Mouse (Mus musculus) kidney, adult 11 months (tissue): ENCODE data around the gene Ptpdc1.
A peak's percentile ranks its signal among the peaks of the same experiment; 100 is the strongest.

ENCODE experiments used
- DNase-seq: peaks from one replicate; pipeline ENCODE4 v3.0.0; 2022

The Ptpdc1 gene

GRCm38 (mm10) chr13:48653788-48654770, 28.6 kb upstream of the Ptpdc1 start:
- peak; percentile 42 for DNase-seq

DNA sequence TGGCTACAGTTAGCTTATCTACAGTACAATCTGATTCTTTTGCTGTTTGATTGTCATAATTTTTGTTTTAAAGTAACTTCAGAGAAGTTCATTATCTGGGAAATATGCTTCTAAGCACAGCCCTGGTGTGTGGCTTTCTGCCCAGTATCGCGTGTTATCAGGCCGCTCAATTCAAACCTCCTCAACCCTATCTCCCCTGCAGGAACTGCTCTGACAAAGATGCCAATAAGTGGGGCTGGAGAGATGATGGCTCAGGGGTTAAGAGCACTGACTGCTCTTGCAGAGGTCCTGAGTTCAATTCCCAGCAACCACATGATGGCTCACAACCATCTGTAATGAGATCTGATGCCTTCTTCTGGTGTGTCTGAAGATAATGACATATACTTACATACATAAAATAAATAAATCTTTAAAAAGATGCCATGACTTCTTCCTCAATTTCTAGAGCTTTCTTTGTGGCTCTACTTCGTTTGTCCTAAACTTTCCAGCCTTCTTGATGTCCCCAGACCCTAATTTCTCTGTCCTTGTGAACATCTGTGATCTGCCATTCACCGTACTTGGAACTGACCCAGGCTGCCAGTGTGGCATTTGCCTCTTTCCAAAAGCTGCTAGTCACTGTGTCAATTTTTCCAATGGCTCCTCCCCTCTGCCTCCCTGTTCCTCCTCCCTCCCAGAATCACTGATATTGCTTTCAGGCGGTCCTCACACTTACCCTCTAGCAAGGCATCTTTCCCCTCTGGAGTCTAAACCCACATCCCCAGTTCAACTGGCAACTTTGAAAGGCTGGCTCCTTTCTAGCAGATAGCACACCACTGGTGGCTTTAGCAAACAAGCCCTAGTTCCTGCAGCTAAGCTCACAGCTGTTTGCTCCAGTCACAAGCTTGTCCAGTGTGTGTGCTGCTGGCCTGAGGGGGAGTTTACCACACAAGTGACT, 25.9 kb upstream of the Ptpdc1 start:
- DNase-seq: no peak

GRCm38 (mm10) chr13:48650615-48651014, 25.2 kb upstream of the Ptpdc1 start:
- DNase-seq: no peak

DNA sequence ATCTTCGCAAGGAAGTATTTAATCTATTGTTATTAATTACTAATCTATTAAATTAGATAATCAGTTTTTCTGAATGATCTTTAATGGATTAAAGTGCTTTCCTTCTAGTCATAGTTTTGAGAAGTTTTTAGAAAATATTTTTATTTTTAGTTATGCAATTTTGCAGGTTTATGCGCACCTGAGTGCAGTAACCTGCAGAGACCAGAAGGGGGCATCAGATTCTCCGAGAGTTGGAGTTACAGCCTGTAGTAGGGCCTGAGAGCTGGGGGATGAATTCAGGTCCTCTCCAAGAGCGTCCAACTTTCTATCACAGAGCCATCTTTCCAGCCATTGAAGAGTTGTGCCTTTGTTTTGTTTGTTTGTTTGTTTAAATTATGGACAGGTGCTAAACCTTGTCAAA, 21.2 kb upstream of the Ptpdc1 start:
- no peak for DNase-seq

DNA sequence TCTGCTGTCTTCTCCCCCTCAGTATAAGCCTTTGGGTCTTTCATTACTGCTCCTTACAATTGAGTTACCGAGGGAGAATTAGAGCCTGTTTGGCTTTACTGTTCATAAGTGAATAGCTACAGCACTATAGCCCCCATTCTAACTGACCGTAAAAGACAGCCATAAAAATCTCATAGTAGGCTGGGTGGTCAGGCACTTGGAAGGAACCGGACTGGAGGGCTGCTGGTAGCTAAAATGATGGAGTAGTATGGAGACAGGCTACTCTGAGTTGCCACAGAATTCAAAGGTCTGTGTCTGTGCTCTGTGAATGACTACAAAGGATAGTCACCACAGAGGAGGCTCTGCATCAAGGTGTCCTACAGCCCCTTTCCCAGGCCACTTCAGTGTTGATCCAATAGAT, 18.5 kb upstream of the Ptpdc1 start:
- DNase-seq: no peak

DNA sequence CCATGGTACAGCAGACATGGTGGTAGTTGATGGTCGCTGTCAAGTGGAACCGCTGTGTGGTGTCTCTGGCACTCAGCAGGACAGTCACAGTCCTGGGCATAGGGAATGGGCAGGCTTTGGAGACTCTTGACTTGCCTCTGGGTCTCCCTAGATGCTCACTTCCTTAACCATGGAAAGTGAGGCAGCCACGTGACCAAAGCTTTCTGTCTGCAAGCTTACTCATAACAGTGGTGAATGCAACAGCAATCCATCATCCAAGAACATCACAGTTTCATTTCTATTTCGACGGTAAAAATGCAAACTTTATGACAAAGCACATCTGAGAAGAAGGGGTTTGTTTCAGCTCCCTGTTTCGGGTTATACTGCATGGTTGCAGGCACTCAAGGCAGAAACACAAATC, 17.6 kb upstream of the Ptpdc1 start:
- DNase-seq: no peak

GRCm38 (mm10) chr13:48639570-48639969, 14.1 kb upstream of the Ptpdc1 start:
- DNase-seq: peak; percentile 46

DNA sequence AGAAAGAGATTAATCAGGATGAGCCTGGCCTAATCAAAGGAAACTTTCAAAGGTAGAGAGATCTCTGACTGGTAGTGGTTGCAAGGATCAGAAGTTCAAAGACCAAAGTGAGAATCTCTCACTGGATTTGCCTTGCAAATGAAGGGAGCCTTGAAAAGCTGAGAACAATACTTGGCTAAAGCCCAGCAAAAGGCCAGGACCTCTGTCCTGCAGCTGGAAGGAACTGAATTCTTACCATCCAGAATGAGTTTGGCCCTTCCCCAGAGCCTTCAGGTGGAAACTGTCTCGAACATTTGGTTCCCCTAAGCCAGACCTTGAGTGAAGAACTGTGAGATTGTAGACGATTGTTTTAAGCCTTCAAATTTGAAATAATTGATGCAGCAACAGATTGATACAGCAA, 12.2 kb upstream of the Ptpdc1 start:
- DNase-seq: peak; percentile 50

DNA sequence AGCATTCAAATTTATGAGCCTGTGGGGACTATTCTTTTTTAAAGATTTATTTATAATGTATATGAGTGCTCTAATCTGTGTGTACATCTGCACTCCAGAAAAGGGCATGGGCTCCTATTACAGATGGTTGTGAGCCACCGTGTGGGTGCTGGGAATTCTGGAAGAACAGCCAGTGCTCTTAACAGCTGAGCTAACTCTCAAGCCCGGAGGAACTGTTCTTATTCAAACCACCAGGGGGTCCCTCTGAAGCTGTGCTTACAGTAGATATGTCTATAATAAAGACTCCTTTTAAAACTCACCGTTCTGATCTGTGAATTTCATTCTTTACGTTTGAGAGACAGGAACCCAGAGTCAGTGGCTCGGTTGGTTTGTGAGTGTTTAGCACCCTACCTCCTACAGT, 6.2 kb upstream of the Ptpdc1 start:
- DNase-seq: no peak

DNA sequence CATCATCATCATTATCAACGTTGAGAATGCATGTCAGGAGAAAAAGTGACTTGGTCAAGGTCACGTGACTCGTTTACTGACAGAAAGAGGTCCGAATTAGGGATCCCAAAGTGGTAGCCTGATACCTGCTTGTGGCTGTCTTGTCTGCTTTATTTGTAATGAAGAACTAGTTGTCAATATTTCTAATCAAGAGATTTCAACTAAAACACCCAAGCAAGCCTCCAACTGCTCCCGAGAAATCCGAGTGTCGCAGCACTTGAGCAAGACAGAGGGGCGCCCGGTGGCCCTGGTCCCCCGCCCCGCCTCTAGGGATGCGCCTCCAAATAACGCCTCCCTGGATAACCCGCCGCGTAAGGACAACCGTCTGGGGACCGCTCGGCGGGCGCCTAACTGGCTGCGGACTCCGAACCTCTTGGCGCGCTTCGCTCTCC, 481 bp downstream of the Ptpdc1 start:
- DNase-seq: no peak

- no peak for DNase-seq
Observed at GRCm38 (mm10) chr13:48618890-48619289, 6.6 kb downstream of the Ptpdc1 start.

DNA sequence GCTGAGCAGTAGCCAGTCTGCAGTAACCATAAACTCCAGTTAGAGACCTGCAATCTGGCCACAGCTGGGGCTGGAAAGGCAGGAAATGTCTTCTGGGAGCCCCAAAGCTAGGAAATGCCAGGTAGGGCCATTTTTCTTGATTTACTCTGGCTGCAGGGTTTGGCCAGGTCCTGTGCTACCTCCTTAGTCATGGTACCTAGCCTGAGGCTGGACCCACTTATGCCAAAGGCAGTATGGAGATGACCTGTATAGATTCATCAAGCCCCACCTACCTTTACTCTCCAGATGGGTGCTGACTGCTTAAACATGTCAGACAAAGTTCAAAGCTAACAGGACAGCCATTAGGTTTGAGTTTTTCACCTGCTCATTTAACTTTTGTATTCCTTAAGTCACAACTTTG, 7.7 kb downstream of the Ptpdc1 start:
- DNase-seq: peak; percentile 39

DNA sequence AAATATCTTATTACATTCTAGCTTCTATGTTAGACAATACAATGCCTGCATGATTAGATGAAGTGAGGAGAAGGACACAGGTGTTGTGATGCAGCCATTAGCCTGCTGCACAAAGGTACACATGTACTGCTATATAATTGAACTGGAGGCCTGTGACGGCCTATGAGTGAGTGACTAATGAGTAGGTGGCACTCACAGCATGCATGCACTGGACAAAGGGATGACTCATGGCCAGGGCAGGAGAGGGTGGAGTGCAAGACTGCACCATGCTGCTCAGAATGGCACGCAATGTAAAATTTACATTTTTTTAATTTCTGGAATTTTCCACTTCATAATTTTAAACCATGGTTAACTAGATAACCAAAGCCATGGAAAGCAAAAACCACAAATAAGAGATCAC, 10.9 kb downstream of the Ptpdc1 start:
- no peak for DNase-seq

DNA sequence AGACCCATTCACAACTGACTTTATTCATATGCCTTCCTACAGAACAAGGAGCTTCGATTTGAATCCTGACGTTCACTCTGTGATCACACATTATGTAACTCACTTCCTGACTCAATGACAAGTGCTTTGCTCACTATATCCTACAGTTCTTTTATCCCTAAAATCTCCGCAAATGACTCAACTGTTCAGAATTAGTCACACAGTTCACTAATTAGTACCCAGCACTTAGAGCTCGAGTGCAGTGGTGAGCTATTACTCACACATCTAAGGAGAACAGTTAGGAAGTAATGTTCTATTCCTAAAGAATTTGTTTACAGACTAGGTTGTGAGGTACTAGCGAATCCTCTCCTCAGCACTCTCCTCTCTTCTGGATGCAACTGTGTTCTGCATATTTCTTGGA, 16.4 kb downstream of the Ptpdc1 start:
- DNase-seq: no peak

- DNase-seq: no peak
Observed at GRCm38 (mm10) chr13:48604591-48604990, 20.9 kb downstream of the Ptpdc1 start.

- no peak for DNase-seq
Observed at GRCm38 (mm10) chr13:48603296-48603695, 22.2 kb downstream of the Ptpdc1 start.

GRCm38 (mm10) chr13:48594605-48595004, 30.9 kb downstream of the Ptpdc1 start:
- no peak for DNase-seq

- no peak for DNase-seq
Observed at GRCm38 (mm10) chr13:48594031-48594430, 31.4 kb downstream of the Ptpdc1 start.

- no peak for DNase-seq
Observed at GRCm38 (mm10) chr13:48593181-48593580, 32.3 kb downstream of the Ptpdc1 start.

DNA sequence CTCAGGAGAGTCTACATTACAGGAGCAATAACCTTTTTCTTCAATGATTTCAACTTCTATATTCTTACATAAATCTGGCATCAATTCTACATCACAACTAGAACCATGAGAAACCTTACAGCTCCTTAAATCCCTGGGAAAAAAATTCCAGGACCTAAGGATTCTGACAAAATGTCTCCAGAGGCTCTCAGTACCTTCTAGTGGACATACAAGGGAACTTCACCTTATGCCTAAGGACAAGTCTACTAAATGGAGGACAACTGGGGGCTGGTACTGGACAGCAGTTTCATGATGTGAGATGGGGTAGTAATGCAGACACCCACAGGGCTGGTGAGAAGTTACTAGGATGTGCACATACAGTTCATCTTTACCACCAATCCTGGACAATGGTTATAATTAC, 34.7 kb downstream of the Ptpdc1 start:
- no peak for DNase-seq

- no peak for DNase-seq
Observed at GRCm38 (mm10) chr13:48587354-48587753, 38.1 kb downstream of the Ptpdc1 start.

GRCm38 (mm10) chr13:48586496-48586895, 39.0 kb downstream of the Ptpdc1 start:
- DNase-seq: peak; percentile 34

DNA sequence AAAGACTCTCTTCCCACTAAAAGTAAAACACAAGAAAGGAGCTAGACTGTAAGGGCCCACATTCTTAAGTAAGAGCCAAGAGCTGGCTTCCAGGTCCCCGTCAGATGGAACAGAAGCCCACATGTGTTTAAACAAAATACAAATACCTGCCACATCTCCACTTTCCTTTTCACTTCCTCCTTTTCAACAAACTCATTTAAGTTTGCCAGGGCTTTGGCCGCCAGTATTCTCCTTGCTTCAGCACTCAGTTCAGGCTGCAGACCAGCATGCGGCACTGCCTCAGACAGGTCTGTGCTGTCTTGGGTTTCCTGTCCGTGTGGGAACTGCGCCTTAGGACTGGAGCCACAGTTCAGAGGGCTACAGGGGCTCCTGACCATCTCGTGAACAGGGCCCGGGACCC, 39.7 kb downstream of the Ptpdc1 start:
- no peak for DNase-seq
